In the genomic region with DNA sequence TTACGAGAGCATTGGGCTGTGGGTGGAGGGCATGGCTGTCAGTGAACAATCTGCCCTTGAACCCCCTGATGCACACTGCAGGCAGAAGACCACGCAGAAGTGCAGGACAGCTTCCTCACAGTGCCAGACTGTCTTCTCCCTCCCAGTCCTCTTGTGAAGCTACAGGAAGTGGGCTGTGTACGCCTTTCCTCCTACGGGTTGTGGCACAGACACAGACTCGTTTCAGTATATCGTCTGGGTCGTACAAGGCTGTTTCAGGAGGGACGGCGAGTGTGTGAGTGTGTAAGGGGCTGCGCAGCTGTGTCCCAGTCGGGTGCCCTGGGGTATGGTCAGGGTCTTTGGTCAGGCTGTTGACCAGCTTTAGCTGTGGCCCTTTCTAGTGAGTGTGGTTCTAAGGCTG, we compare ENCODE assay signal across 9 mouse cellular contexts. TPM values are rescaled to one million over a fixed set of nuclear protein-coding genes. Genes with fewer than 3 reads are reported as not detected.
DNase-seq lines count a peak whose midpoint lies in the region; TF ChIP-seq lines count a peak whose summit lies in the region.
"Had no signal": no experiment of that assay in that cellular context is flagged by ENCODE, and none has a peak within 500 bp of the region (broad histone marks: within the 10 kb centered on the region; RNA-seq: fewer than 3 reads in every experiment).

No protein-coding gene starts in this region.

- DNase-seq in liver, adult 2 months (ENCODE audit: extremely low read depth, low read depth, low spot score), result no peak
- DNase-seq in liver, result no peak
- DNase-seq in lung, adult 2 months, result peak; percentile 18
- DNase-seq in thymus, adult 18-20 months, result peak; percentile 48 to 61
- no peak for DNase-seq in gastrocnemius, adult 8-10 months (ENCODE audit: low spot score in 2 of 2)
- DNase-seq in right cerebral cortex, postnatal 25 days, result no peak
- DNase-seq in kidney, postnatal 4 days, result no peak

- no peaks in the 10 kb centered on the region for H3K27me3 ChIP-seq in liver, adult 2 months (ENCODE audit: control insufficient read depth, insufficient read depth, low read length)

- H3K4me1 ChIP-seq in liver, adult 2 months (ENCODE audit: control insufficient read depth, insufficient read depth, low read length), result peaks cover 9% of the 10 kb centered on the region
- H3K4me1 ChIP-seq in brown adipose tissue, adult 24 weeks (ENCODE audit: control insufficient read depth, insufficient read depth, insufficient read length, low read length), result peaks cover 7% of the 10 kb centered on the region
- H3K4me1 ChIP-seq in lung, adult 2 months (ENCODE audit: control insufficient read depth, insufficient read depth, low read length), result peaks cover 15% of the 10 kb centered on the region

- peaks cover 34% of the 10 kb centered on the region for H3K79me2 ChIP-seq in liver, adult 2 months (ENCODE audit: control insufficient read depth, insufficient read depth, low read length)

- no peak overlapping the region for H3K27ac ChIP-seq in liver, adult 2 months (replicated peaks; ENCODE audit: insufficient read depth, low read depth, low read length)
- H3K27ac ChIP-seq in brown adipose tissue, adult 24 weeks (replicated peaks; ENCODE audit: low read depth, low read length), result no peak overlapping the region
- H3K27ac ChIP-seq: hindbrain, embryonic 14.5 days had no signal

- no peak for TF ChIP-seq CTCF in liver, adult 2 months (IDR thresholded peaks at IDR 0.05; ENCODE audit: low read depth, low read length)
- TF ChIP-seq CTCF in lung, adult 2 months (IDR thresholded peaks at IDR 0.05; ENCODE audit: insufficient read depth, low read length), result no peak

- 65% methylated on average over 11 of the region's 11 CpGs for WGBS in liver, adult 2 months
- 43% methylated on average over 11 of the region's 11 CpGs for WGBS in lung, adult 2 months

- TF ChIP-seq POLR2A in liver, adult 2 months (IDR thresholded peaks at IDR 0.05; ENCODE audit: extremely low read depth, insufficient read depth, low read length), result no peak
- peak; percentile 12; the same call in 1 of the 2 replicates for TF ChIP-seq POLR2A in lung, adult 2 months (IDR thresholded peaks at IDR 0.05; ENCODE audit: borderline replicate concordance, extremely low read depth, low read depth, low read length)

- H3K9ac ChIP-seq in liver, adult 2 months (ENCODE audit: low read depth, low read length), result peak overlapping the region; percentile 25
- H3K9ac ChIP-seq: hindbrain, embryonic 14.5 days had no signal

- no peak overlapping the region for H3K4me3 ChIP-seq in liver, adult 2 months (ENCODE audit: insufficient read depth, low read depth, low read length)
- H3K4me3 ChIP-seq in brown adipose tissue, adult 24 weeks (ENCODE audit: insufficient read depth, low read depth, low read length), result peak overlapping the region; percentile 9; the same call in 1 of the 2 replicates
- peak overlapping the region; percentile 47 for H3K4me3 ChIP-seq in lung, adult 2 months (replicated peaks; ENCODE audit: extremely low read depth, low read depth, low read length)

- H3K36me3 ChIP-seq in liver, adult 2 months (ENCODE audit: control insufficient read depth, insufficient read depth, low read length), result no peaks in the 10 kb centered on the region

RNA-seq across cellular contexts. Expression of gene Gtpbp1, which starts 3.1 kb away (rescaled TPM):
- 8.1 and 8.5 TPM in 2 replicates for total RNA-seq in liver, adult 2 months (2014; rRNA removed)
- 12.8 and 13.2 TPM in 2 replicates for polyA plus RNA-seq in liver, adult 2 months (2012; rRNA removed)
- polyA plus RNA-seq in brown adipose tissue, adult 24 weeks (2012; ENCODE audit: insufficient read depth, insufficient read length, missing spikeins), result 15.3 and 15.4 TPM in 2 replicates
- 33.4 and 37.3 TPM in 2 replicates for polyA plus RNA-seq in lung, adult 2 months (2012; rRNA removed)
- 10 to 100 TPM; 21.8 to 29.7 (median 24.0) TPM for total RNA-seq in gastrocnemius, adult 8-10 months (2022)

RNA-seq across cellular contexts. Expression of gene Josd1, which starts 6.0 kb away (rescaled TPM):
- total RNA-seq in liver, adult 2 months (2014; rRNA removed), result 19.0 and 25.6 TPM in 2 replicates
- 21.9 and 22.6 TPM in 2 replicates for polyA plus RNA-seq in liver, adult 2 months (2012; rRNA removed)
- polyA plus RNA-seq in brown adipose tissue, adult 24 weeks (2012; ENCODE audit: insufficient read depth, insufficient read length, missing spikeins), result 25.5 and 29.5 TPM in 2 replicates
- polyA plus RNA-seq in lung, adult 2 months (2012; rRNA removed), result 16.3 and 22.2 TPM in 2 replicates
- total RNA-seq in gastrocnemius, adult 8-10 months (2022), result 10 to 100 TPM; 10.2 to 18.0 (median 13.5) TPM

RNA-seq across cellular contexts. Expression of gene Tomm22, which starts 23.1 kb away (rescaled TPM):
- total RNA-seq in liver, adult 2 months (2014; rRNA removed), result 46.0 and 52.8 TPM in 2 replicates
- polyA plus RNA-seq in liver, adult 2 months (2012; rRNA removed), result 22.2 and 23.9 TPM in 2 replicates
- 185 and 193 TPM in 2 replicates for polyA plus RNA-seq in brown adipose tissue, adult 24 weeks (2012; ENCODE audit: insufficient read depth, insufficient read length, missing spikeins)
- polyA plus RNA-seq in lung, adult 2 months (2012; rRNA removed), result 21.3 and 31.9 TPM in 2 replicates
- total RNA-seq in gastrocnemius, adult 8-10 months (2022), result 10 to 100 TPM; 56.0 to 62.6 (median 58.7) TPM

RNA-seq across cellular contexts. Expression of gene Cby1, which starts 34.7 kb away (rescaled TPM):
- total RNA-seq in liver, adult 2 months (2014; rRNA removed), result 6.6 and 6.8 TPM in 2 replicates
- 3.3 and 4.4 TPM in 2 replicates for polyA plus RNA-seq in liver, adult 2 months (2012; rRNA removed)
- 13.9 and 16.3 TPM in 2 replicates for polyA plus RNA-seq in brown adipose tissue, adult 24 weeks (2012; ENCODE audit: insufficient read depth, insufficient read length, missing spikeins)
- polyA plus RNA-seq in lung, adult 2 months (2012; rRNA removed), result 10.2 and 18.2 TPM in 2 replicates
- total RNA-seq in gastrocnemius, adult 8-10 months (2022), result 10 to 100 TPM; 14.1 to 15.8 (median 14.4) TPM

RNA-seq across cellular contexts. Expression of gene Fam227a, which starts 35.0 kb away (rescaled TPM):
- 0.83 and 1.1 TPM in 2 replicates for total RNA-seq in liver, adult 2 months (2014; rRNA removed)
- polyA plus RNA-seq in liver, adult 2 months (2012; rRNA removed), result 0.14 and 0.20 TPM in 2 replicates
- 0.32 and 0.58 TPM in 2 replicates for polyA plus RNA-seq in brown adipose tissue, adult 24 weeks (2012; ENCODE audit: insufficient read depth, insufficient read length, missing spikeins)
- polyA plus RNA-seq in lung, adult 2 months (2012; rRNA removed), result 2.1 and 4.2 TPM in 2 replicates
- total RNA-seq in gastrocnemius, adult 8-10 months (2022), result 1 to 10 TPM in 1 of 4 experiments, under 1 TPM in 3; 0.27 to 1.1 (median 0.84) TPM

Comparison
In these comparisons a context has a peak if more than half of its experiments do, and no peak if none do; other contexts are left out.
1. DNase-seq: peak in lung, adult 2 months (single experiment) and thymus, adult 18-20 months (2 of 2); none in liver, adult 2 months (single experiment), liver (single experiment), gastrocnemius, adult 8-10 months (0 of 2), right cerebral cortex, postnatal 25 days (single experiment) and kidney, postnatal 4 days (0 of 2).